Mouse (Mus musculus) regulatory T cell (primary cell): ENCODE results near the gene Cpa5.

Experiments
- in situ Hi-C: fragments of 300-600 bp; cut with MboI, MseI; formaldehyde crosslinking; loops from one replicate; pipeline ENCODE4 v1.15.1; 2025; ENCODE audit warnings: high pct_unique_total_duplicates

Cpa5 gene

DNA sequence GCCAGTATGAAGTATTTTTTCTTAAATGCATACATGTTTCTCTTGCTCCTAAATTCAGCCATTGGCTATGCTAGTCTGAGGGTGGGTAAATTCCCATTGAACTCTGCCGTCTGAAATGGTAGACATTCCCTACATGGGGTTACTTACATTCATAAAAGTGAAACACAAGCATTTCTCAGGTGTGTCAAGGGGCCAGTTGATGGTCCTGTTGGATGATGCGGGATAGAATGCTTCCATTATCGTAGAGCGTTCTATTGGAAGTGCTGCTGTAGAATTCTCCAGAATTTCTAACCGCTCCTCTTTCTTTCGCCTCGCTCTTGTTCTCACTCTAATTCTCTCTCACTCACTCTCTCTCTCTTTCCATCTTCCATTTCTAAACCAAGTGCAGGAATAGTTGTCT is at the start of gene Cpa5:
Cpa5 (plus strand) TSS at position 301 of the 400 bp plus-strand sequence.
- in situ Hi-C loops = loop anchor here (5.0 kb wide), 1 partner anchor 68 kb away; the partner anchor contains the start of gene Cpa2

DNA sequence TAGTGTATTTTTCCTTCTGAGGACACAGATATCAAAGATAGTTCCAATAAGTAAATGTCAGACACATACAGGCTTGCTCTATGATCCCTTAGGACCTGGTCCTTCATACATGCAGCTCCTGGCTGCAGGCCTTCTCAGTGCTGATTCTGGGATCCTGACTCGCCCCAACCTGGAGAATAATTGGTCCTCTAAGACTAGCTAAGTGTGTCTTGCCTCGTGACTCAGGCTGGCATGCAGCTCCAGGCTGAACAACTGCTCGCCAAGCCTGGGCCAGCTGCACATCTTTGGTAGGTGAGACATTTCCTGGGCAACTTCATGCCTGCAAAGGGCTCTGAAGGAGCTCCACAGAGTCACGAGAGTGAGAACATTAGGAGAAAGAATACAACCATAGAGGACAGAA is 48.7 kb upstream of the Cpa5 start:
- in situ Hi-C loops = no loop called here

DNA sequence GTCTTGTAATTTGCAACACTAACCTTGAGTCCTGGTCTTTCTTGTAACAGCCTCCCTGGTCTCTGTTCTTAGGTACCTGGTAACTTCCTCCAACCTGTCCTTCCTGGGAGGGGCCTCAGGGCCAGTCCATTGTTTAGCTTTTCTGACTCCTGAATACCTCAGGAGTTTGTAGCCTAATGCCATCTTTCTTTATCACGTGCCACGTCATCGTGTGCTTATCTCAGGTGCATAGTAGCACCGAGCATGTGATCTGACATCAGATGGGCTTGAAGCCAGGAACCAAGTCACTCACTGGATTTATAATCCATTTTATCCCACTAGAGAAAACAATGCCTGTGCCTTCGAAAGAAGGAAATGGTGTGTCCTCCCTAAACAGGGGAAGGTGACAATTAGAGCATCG is 47.2 kb upstream of the Cpa5 start:
- in situ Hi-C loops = no loop called here

DNA sequence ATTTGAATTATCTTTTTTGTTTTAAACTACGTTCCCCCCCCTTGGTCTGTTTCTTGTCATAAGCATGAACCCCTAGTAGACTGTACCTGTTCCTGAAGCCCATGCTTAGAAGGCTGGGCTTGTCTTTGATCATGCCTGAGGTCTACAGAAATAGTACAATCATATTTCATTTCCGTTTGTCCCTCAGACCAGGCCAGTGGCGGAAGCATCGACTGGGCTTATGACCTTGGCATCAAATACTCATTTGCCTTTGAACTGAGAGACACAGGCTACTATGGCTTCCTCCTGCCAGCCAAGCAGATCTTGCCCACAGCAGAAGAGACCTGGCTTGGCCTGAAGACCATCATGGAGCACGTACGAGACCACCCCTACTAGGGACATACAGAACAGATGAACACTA is 46.8 kb upstream of the Cpa5 start:
- in situ Hi-C loops = no loop called here

DNA sequence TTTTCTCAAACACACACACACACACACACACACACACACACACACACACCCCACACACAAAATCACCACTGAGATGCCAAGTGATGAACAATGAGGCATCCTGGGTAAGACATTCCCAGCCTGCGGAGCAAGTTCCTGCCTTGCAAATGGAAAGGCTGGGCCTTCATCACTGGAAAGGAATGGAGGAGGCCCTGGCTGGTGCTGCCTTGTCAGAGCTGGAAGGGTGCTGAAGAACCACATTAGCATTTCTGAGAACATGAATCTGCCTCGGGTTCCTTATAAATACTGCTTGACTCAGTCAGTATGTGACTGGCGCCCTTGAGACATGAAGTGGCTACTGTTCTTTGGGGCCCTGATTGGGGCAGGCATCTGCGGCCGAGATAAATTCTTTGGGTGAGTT is 42.7 kb upstream of the Cpa5 start, which contains the start of gene Cpa4:
Cpa4 (plus strand) TSS at position 301 of the 400 bp plus-strand sequence.
- in situ Hi-C loops = no loop called here

DNA sequence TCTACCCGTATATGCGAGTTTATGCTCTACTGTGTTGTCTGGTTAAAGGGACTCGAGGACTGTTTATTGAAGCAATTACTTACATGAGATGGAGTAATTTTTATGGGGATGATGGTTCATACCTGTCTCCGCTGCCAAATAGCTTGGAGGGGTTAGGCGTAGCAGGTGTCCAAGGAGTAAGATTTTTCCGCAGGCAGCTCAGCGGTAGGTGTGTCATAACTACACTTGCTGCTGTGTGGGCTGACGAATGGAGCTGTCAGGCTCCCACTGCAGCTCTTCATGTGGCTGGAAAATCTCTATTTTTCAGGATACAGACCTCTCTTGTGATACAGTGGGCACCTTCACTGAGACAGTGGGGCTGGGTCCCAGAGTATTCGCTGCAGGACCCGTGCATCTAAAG is 41.5 kb upstream of the Cpa5 start:
- in situ Hi-C loops = no loop called here

DNA sequence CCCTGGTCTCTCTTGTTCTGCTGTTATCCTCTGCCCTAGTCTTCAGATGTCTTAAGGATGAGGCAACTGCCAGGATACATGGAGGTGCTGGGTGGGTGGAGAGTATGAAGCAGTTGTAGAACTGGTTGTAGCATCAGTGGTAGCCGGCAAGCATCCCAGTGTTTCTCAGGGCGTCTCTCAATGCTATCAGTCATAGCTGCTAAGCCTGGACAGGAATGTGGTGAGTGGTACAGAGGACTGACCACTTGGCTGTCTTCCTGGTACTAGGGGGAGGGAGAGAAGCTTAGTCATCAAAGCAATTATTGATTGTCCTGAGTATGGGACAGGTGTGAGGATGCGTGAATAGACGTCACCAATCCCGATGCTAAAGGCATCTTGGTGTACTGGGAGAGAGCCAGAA is 40.8 kb upstream of the Cpa5 start:
- in situ Hi-C loops = no loop called here

DNA sequence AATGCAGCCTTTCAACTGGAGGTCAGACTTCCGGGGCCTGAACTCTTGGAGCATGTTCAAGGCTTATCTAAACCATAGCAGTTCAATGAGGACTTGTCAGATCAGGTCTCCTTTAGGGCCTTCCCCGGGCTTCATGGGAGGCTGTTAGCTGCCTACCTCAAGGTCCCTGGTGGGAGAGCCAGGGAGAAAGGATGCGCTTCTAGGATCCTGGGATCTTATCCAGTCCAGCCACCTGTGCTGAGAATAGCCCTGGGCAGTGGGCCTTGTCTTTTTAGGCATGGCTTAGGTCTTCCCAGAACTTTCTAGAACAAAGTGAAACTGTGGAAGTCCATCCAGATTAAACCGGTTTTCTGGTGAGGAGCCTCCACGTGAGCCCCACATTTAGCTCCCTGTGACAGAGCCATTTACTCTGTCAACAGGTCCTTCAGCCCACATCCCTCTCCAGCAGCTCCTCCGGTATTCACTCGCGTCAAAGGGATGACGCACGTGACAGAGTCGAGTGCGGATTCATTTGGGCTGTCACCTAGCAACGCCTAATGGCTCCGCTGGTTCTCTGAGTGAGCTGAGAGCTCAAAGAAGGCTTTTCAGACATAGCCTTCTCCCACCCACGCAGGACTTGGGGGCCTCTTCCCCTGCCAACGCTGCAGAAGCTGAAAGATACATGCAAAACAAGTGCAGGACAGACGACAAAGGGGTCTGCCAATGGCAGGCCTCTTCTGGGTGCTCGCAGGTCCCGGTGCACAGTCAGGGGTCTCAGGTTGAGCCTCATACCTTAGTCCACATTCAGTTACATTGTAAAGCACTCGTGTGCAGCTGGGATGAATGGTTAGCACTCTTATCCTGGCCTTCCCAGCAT is 38.1 kb upstream of the Cpa5 start:
- in situ Hi-C loops = no loop called here

DNA sequence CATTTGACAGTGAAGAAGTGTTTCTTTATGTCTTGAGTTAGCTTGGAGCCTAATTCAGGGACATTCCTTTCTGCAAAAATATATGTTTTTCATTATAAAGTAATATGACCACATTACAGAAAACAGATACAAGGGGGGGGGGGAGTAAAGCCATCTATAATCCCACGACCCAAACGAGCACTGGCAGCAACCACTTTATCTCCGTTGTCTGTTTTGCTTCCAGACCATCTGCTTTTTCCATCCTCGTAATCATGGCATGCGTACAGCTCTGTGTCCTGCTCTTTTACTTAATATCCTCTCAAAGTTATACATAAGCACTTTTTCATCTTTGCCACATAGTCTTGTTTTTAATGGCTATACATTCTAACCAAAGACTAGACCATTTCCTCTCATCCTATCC is 37.4 kb upstream of the Cpa5 start:
- in situ Hi-C loops = no loop called here

DNA sequence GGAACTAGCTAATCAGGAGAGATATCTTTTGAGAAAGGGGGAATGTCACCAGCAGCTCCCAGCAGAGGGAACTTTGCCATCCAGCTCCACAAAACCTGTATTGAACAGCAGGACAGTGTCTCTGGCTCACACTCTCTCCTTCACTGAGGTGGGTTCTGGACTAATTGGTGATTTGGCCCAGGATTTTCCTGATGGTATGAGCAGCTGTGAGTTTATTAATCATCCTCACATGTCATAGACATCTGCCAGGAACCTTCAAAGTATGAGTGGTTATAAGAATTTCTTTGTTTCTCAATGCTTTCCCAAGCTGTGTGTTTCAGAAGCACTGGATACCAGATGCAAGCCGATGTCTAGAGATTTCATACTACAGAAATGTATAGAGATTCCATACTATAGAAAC is 35.9 kb upstream of the Cpa5 start:
- in situ Hi-C loops = no loop called here

DNA sequence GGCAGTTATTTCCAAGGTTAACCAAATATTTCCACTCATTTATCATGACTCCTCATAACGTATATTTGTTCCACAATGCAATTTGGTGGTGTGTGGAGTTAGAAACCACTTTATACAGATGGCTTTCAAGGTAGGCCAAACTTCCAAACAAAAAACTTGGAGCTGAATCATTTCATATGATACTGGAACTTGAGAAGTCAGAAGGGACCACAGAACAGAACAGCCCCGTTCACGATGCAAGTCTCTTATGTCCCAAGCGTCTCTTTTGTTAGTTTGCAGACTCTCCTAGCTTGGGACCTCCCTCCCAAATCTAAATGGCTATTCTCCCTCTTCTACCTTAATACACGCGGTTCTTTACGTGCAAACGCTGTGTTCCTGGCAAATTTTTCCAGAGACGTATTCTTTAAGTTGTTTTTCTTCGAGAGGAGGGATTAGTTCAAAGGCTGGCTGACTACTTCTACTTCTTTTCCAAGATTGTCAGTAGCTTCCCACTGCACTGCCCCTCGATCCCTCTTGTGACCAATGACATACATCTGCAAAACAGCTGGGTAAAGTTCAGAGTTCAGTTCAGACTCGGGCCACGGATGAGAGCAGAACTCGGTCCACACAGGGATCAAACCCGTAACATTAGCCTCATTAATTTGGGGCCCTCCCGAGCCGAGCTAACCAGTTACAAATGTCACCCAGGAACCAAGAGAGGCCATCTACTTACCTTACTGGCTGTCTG is 34.2 kb upstream of the Cpa5 start:
- in situ Hi-C loops = no loop called here

DNA sequence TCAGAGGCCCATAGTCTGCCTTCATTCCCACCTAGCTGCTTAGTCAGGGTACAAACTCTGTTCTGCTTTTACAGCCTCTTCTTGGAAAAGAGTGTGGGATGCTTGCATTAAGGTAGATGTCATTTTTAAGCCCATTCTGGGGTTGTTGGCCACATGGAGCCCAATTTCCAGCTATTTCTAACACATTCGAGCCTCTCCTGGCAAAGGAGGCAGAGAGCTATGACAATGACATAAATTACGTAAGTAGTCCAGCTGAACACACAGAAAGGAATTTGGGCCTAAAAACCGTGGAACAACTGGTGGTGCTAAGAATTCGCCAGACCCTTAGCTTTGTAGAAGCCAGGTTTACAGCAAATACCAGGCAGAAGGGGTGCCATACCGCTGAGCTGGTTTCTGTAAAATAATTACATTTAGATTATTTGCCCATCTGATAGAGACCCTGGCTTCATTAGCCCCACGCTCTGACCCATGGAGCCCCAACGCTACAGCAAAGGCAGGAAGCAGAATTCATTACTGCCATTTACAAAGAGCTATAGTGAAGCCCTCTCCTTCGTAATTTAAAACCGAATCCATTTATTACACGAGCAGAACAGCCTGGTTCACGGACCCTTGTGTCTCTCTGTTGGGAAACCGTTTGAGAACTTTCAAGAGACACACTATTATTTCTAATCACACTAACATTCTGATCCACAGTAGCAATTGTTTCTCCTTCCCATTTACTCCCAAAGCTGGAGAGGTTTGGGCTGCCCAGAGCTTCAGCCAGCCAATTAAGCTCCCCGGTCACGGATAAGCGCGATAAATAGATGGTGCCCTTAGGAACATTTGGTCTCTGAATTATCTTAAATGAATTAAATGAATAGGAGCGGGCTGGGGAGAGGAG is 30.6 kb upstream of the Cpa5 start:
- in situ Hi-C loops = no loop called here

DNA sequence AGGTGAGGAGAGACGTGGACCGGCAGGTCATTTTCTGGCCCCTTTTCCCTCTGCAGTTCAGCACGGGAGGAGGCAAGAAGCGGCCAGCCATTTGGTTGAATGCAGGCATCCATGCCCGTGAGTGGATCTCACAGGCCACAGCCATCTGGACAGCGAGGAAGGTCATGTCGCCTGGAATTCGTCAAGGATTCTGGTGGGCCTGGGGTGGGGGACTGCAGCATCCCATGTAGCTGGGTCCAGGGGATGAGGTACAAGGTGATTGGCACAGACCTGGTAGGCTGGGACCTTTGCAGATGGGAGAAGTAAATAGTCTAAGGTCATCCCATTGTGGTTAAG is 30.0 kb upstream of the Cpa5 start:
- in situ Hi-C loops = no loop called here

DNA sequence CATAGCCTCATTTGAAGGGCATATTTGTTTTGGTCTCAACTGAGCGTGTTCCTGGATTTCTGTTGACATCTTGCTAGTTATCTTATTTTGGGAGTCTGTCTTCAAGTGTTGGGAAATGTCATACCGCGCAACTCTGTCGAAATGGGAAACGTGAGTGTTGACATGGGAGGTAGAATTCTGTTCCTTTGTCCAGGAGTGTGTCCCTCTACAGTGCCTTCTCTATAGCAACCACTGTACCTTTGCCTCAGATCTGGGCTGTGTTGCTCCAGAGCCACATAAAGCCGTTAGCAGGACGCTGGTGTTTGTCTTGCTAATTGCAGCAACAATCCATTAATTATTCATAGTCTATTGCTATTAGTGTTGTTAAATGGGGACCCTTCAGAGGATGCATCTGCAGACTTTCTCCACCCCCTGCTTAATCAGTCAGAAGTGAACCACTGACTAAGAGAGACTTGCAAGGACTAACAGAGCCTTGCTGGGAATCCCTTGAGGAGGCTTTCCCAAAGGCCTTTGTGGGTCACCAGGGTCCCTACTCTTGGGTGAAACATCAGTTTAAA is 23.8 kb upstream of the Cpa5 start:
- in situ Hi-C loops = no loop called here

DNA sequence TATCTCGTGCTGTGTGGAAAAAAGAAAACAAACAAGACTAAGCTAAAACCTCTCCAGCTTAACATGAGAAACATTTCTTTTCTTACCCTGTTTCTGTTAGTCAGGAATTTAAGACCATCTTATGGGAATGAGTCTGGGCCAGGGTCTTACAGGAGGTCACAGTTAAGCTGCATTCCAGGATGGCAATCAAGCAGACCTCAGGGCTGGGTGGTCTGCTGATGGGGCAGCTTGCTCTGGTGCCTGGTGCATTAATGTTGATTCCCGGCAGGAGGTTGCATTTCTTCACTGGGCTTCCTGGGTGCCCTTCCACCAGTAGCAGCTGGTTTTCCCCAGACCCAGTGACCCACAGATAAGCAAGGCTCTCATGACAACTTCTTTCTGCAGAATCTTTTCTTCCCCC is 21.0 kb upstream of the Cpa5 start:
- in situ Hi-C loops = no loop called here

DNA sequence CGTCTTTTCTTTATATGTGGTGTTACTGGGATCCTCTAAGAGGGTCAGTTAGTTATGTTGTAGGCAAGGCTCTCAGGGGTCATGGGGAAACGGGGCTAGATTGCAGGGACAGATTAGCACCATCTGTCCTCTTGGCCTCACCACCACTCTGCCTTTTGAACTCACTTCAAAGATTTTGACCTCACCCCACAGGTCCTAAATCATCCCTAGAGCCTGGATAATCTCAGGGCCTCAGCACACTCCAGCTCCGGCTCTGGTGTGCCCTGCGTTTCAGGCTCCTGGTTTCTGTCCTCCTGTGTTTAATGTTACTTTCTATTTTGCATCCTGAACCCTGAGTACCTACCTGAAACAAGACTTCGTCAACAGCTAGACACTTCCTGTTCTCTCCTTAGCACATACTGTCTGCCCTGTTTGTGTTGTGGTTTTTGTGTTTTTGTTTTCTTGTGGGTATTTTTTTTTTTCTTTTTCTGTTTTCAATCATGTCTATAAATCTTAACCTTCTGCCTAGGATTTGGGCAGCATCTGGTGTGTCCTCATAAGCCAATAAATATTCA is 18.9 kb upstream of the Cpa5 start:
- in situ Hi-C loops = no loop called here

DNA sequence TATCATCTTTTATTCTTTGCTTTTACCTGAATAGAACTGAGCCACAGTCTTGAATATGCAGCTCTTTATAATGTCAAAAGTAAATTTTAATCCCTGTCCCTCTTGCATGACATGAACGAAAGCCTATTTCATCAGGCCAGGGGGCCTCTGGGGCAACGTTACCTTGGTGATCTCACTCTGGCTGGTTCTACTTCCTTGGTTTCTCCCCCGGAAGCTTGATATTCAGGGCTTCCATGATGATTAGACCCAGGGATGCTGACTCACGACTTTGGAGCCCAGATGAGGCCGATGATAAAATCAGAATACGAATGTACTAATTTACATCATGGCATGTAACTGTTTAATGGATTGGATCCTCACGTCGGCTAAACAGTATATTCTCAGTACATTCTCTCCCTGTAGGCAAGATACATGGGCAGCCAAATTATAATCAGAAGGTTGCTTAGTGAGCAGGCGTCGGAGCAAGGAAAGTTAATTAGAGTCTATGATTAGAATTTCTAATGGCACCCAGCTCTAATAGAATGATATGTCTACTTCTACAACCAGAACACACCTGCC is 18.3 kb upstream of the Cpa5 start:
- in situ Hi-C loops = no loop called here

DNA sequence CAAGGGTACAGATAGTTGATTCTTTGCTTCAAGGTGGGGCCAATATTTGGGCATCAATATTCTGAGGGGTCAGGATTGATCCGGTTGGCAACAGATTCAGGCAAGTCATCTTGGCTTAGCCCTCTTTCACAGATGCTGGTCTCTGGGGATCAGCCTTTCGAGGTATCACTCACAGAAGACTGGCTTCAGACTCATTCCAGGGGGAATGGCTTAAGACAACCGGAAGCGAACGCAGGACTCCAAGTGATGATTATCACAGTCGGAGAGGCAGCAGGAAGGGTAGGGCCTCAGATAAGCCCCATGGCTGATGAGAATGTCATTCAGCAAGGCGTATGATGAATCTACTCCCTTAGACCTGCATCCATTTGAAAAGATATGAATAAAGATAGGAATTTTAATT is 16.4 kb upstream of the Cpa5 start:
- in situ Hi-C loops = no loop called here

DNA sequence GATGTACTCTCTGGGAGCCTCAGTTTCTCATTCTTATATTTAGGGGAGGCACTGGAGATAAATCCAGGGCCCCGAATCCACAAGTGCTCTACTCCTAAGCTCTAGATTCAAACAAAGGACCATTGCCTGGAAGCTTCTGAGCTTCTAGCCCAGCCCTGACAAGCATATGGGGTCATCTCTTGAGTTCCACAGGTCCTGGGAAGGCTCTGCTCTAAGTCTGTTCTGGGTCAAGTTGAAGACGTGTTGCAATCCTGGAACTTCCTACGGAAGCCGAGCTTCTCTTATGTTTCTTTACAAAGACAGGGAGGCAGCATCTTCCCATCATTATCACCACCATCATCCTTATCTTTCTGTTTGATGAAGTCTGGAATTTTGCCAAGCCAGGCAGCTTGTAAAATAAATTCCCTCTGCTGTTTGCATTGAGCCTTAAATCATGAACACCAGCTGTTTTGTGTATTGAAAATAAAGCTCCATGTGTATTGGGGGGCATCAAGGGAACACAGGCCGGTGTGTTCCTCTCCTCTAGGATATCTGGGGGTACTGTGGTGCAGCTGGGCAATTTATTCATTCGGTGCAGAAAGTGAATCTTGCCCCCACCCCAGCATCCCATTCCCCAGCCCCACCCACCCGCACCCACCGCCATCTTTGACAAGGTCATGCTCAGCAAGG is 14.4 kb upstream of the Cpa5 start:
- in situ Hi-C loops = no loop called here

DNA sequence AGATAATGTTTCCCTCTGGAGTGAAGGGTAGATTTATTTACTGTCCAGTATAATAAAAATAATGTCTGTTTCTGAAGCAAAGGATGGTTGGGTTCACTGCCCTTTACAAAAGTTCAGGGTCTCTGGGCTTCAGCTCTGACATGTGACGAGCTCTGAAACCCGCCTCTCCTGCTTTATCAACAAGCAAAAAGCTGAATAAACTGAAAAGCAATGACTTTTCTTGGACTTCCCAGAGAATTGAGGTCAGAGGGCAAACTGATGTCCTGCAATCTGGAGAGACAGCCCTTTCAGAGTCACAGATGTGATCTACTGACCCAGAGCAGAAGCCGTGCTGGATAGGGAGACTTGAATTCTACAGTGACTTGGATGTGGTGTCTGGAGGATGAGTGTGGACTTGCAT is 10.8 kb upstream of the Cpa5 start:
- in situ Hi-C loops = loop anchor here (5.0 kb wide), 1 partner anchor 202 kb away; no protein-coding TSS in a partner anchor

DNA sequence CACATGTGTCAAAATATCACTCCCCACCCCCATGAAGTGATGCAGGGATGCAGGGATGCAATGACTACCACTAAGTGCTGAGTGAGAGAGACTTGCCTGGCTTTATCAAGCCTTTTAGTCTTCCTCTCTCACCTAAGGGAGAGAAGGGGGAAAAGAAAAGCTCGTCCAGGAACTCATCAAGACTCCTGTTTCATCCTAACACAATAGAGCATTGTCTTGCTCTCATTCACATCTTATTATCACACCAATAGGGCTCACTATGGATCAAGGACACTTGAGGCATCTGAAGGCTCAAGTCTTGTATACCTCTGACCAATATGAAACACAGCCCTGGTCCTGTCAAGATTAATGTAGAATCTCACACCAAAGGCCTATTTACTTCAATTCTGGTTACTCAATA is 9.8 kb upstream of the Cpa5 start:
- in situ Hi-C loops = loop anchor here (5.0 kb wide), 1 partner anchor 201 kb away; no protein-coding TSS in a partner anchor
